Mouse (Mus musculus) duodenum, adult 2 months (tissue): ENCODE measurements around the gene Tubb2b. TPM values are rescaled to one million over a fixed set of nuclear protein-coding genes. Genes with fewer than 3 reads are reported as not detected.

Experiments
- polyA plus RNA-seq: library from polyadenylated mRNA; depleted of rRNA; stranded (reverse); fragments of >200 nt; gene quantifications from 2 replicates; pipeline ENCODE4 v1.2.3, GENCODE M21; 2012; ENCODE audit warnings: low replicate concordance; rRNA removed

The Tubb2b gene
- 16.0 and 20.0 TPM in 2 replicates for polyA plus RNA-seq

GRCm38 (mm10) chr13:34130226-34130731 is at the start of gene Tubb2b:
Tubb2b (minus strand) TSS chr13:34130466.

GRCm38 (mm10) chr13:34162491-34163303 is 32.4 kb upstream of the Tubb2b start, which contains the start of gene Psmg4:
Psmg4 (plus strand) TSS chr13:34162964.

DNA sequence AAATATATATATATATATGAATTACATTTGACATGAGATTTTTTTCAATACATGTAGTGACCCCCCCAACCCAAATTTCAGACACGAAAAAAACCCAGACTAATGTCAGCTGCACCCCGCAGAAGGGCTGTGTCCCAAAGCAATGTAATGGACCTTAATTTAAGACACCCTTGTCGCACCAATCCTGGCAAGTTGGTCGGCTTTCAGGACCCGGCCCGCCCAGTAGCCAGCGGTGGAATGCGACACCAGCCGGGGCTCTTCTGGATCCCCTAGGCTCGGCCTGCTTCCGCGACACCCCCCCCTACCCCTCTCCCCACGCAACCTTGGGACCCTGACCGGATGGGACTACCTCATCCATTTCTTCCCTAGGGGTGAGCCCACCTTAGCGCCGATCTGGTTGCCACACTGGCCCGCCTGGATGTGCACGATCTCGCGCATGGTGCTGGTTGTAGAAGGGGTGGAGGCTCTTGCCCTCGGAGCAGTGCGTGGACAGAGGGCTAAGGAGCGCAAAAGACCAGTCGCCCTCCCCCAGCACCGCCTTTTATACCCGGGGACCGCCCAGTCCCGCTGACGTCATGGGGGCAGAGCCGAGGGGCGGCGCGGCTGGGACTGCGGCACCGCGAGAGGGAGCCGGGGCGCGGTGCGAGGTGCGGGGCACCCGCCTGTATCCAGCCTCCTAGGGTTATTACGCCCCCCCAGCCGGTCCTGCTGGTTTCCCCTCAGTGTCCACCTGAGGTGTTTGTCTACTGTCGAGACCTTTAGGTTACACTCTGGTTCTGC is 52.6 kb downstream of the Tubb2b start, which contains the start of gene Tubb2a:
TSS of gene Tubb2a (minus strand) at position 516 of the 780 bp plus-strand sequence.

Other genes with a start within 250 kb of the Tubb2b start
- gene Serpinb6c, start 224.8 kb downstream of the Tubb2b start, polyA plus RNA-seq, result not detected in 2 replicates
- gene Nqo2, start 165.8 kb downstream of the Tubb2b start, polyA plus RNA-seq, result 1.6 and 2.3 TPM in 2 replicates
- gene Ripk1, start 128.1 kb downstream of the Tubb2b start, polyA plus RNA-seq, result 4.6 and 16.3 TPM in 2 replicates
- 40.0 and 143 TPM in 2 replicates for gene Serpinb6a, start 127.7 kb downstream of the Tubb2b start, polyA plus RNA-seq
- gene Bphl, start 92.9 kb downstream of the Tubb2b start, polyA plus RNA-seq, result 8.8 and 14.4 TPM in 2 replicates
- gene Tubb2a, start 52.5 kb downstream of the Tubb2b start, polyA plus RNA-seq, result 118 and 147 TPM in 2 replicates
- 71.7 and 123 TPM in 2 replicates for gene Psmg4, start 32.5 kb upstream of the Tubb2b start, polyA plus RNA-seq
- gene Slc22a23, start 214.7 kb upstream of the Tubb2b start, polyA plus RNA-seq, result 13.7 and 36.7 TPM in 2 replicates